Mouse (Mus musculus) hindlimb bud, embryonic 11.5 days (tissue): ENCODE measurements at regions not wholly inside any gene's neighbourhood (a gene's known extent, or its start where the extent isn't known, plus 50 kb on each side); places are given as distances from the start of the nearest gene placed in this dataset.
A peak's percentile ranks its signal among the peaks of the same experiment; 100 is the strongest.

Source experiments
- DNase-seq: peaks from one replicate; pipeline ENCODE4 v3.0.0-alpha.2; 2012; ENCODE audit warnings: low read depth, low spot score; ENCODE audit errors: extremely low spot score

GRCm38 (mm10) chr12:26551168-26551926 lies 82.3 kb downstream of the Cmpk2 start:
- DNase-seq = no peak

GRCm38 (mm10) chr12:26547466-26547865 lies 78.5 kb downstream of the Cmpk2 start:
- no peak for DNase-seq

DNA sequence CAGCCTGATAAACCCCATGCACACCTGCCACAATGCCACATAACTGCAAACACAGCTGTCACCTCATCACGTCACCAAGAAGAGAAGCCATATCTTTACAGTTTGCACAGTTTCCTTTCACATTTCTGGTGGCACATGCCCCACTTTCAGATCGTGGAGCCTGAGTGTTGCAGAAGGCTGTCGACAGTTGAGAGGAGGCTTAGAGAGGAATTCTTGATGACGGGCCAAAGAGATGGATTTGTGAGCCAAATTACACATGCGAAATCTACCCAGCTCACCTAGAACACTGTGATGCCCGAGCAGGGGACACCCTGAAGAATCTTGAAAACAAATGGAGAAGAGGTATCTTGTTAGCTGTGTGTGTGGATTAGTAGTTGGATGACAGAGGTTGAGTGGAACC lies 77.4 kb downstream of the Cmpk2 start:
- no peak for DNase-seq

DNA sequence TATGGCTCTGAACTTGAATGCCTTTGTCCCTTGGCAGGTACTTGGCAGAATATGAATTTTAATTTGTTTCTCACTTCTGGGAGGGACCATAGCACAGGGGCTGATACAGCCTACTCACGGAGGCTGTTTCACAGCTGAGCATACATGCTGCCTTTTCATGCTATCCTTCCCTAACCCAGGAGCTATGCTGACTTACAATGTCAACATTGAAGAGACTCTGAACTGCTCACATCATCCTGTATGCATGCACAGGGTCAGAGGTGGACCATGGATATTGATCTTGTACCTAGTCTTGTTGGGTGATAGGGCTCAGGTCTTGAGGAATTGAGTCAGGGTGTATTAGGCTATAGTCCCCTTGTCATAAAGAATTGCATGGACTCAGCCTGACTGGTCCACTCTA lies 74.5 kb downstream of the Cmpk2 start:
- DNase-seq = no peak

DNA sequence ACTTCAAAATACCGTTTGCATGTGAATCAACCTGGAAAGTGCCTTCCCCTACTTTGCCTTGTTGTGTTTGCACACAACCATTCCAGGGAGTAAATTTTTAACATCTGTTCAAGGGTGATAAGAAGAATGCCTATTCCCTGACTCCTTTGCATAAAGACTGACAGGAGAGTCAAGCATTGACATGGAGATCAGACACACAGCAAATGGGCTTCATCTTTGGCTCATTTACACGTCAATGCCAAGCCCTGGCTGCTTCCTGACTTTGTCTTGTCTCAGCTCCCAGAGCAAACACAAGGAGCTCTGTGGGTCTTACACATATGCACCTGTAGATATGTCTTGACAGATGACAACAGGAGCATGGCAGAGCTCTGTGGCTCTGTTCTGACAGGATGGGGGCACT lies 73.4 kb downstream of the Cmpk2 start:
- no peak for DNase-seq

- no peak for DNase-seq
Observed at GRCm38 (mm10) chr12:26535261-26535890, 66.4 kb downstream of the Cmpk2 start.

DNA sequence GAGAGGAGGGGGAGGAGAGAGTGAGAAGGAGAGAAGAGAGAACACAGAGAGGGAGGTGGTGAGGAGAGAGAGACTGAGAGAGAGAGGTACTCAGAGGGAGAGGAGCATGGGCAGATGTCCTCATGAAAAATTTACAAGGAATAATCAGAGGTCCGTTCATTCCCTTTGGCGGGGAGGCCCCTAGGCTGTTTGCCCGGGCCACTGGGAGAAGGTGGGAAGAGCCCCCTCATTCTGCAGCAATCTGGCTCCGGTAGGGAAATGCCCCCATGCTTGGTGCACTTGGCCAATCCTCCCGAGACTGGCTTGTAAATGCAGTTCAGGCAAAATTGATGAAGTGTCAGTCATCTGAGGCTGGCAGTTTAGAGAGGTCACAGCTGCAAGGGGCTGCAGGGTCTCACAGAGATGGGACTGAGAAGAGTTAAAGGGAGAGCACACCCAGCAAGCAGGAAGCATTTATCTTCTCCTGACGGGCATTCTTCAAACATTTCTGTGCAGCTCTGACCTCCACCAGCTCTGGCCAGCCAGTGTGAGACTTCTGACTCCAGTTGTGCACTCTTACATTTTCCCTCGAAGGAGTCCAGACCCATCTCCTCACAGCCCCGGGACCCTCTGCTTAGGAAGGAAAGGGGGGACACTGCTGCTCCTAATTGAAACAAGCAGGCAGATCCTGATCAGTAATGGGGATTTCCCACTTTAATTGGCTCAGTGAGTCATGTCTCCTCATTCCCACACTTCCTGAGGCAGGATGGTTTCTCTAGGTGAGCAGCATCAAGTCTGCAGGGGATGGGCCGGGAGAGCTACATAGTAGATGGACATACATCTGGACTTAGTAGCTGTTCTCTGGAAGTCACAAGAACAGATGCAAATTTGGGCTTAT lies 65.5 kb downstream of the Cmpk2 start:
- DNase-seq = no peak

- no peak for DNase-seq
Observed at GRCm38 (mm10) chr12:26533641-26534151, 64.7 kb downstream of the Cmpk2 start.

- peak; percentile 97 for DNase-seq
Observed at GRCm38 (mm10) chr12:26532823-26533640, 64.0 kb downstream of the Cmpk2 start.

- no peak for DNase-seq
Observed at GRCm38 (mm10) chr12:26532076-26532475, 63.1 kb downstream of the Cmpk2 start.
